Mouse (Mus musculus) liver, embryonic 14.5 days (tissue): Measurements from ENCODE around the gene Nudt16.

ENCODE experiments used
- CTCF ChIP-seq: IDR thresholded peaks from 2 replicates; pipeline ENCODE4 v1.5.1; 2016; ENCODE audit warnings: antibody characterized with exemption, low read depth, control low read depth
- EP300 ChIP-seq: IDR thresholded peaks from 2 replicates; pipeline ENCODE4 v1.6.1; 2016; ENCODE audit warnings: antibody characterized with exemption, low read depth

DNA sequence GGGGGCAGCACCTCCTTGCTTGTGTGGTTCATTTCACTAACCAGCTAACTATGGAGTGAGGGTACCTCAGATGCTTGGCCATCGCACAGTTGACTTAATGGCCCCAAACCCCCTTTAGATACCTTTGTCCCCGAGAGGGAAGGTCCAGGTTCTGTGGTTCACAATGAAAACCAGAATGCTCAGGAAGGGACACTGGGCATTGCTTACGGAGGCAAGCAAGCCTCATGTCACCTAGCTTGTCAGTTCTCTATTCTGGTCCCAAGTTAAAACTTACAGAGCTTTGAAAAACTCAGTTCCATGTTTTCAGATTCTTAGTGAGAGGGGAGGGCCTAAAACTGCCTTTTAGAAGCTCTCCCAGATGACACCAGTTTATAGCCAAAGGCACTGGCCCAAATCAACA is 51.4 kb downstream of the Nudt16 start:
- TF ChIP-seq CTCF (no peak), EP300 (no peak)
